Mouse (Mus musculus): ENCODE data around the gene Fer1l5. TPM values are rescaled to one million over a fixed set of nuclear protein-coding genes. Genes with fewer than 3 reads are reported as not detected.

The Fer1l5 gene
- polyA plus RNA-seq, 1 experiment from 2014 or later = 0.72 TPM

- ATAC-seq (replicated peaks; ENCODE audit: insufficient number of reproducible peaks, low FRiP score, low TSS enrichment, low read depth) = no peak
- Histone ChIP-seq H3K4me1 (ENCODE audit: control insufficient read depth, insufficient read depth, low read length) (no peaks in the 10 kb centered on the region), H3K36me3 (replicated peaks; ENCODE audit: control insufficient read depth, insufficient read depth, low read depth, low read length) (no peaks in the 10 kb centered on the region), H3K4me2 (ENCODE audit: low read depth, low read length) (no peak overlapping the region), H3K9me3 (replicated peaks; ENCODE audit: control insufficient read depth, low read length) (no peaks in the 10 kb centered on the region), H3K9ac (replicated peaks; ENCODE audit: low read length) (no peak overlapping the region), H3K27ac (replicated peaks; ENCODE audit: low read depth, low read length) (no peak overlapping the region), H3K4me3 (ENCODE audit: low read depth, low read length) (no peak overlapping the region), H3K27me3 (ENCODE audit: control insufficient read depth, insufficient read depth, low read length) (no peaks in the 10 kb centered on the region)
- WGBS = 72% methylated on average over 6 of the region's 6 CpGs
- no peak for DNase-seq (ENCODE audit: low spot score)
Measured at GRCm38 (mm10) chr1:36378880-36379279, 6.8 kb downstream of the Fer1l5 start.

GRCm38 (mm10) chr1:36379582-36379981 is 7.5 kb downstream of the Fer1l5 start:
- H3K27me3 ChIP-seq (ENCODE audit: control insufficient read depth, insufficient read depth, low read length) = no peaks in the 10 kb centered on the region
- no peaks in the 10 kb centered on the region for H3K4me1 ChIP-seq (ENCODE audit: control insufficient read depth, insufficient read depth, low read length)
- H3K4me3 ChIP-seq (ENCODE audit: low read depth, low read length) = no peak overlapping the region
- no peak overlapping the region for H3K9ac ChIP-seq (replicated peaks; ENCODE audit: low read length)
- 76% methylated on average over 4 of the region's 4 CpGs for WGBS
- no peak for ATAC-seq (replicated peaks; ENCODE audit: insufficient number of reproducible peaks, low FRiP score, low TSS enrichment, low read depth)
- DNase-seq (ENCODE audit: low spot score) = no peak
- H3K36me3 ChIP-seq (replicated peaks; ENCODE audit: control insufficient read depth, insufficient read depth, low read depth, low read length) = no peaks in the 10 kb centered on the region
- H3K4me2 ChIP-seq (ENCODE audit: low read depth, low read length) = no peak overlapping the region
- no peaks in the 10 kb centered on the region for H3K9me3 ChIP-seq (replicated peaks; ENCODE audit: control insufficient read depth, low read length)
- H3K27ac ChIP-seq (replicated peaks; ENCODE audit: low read depth, low read length) = no peak overlapping the region

DNA sequence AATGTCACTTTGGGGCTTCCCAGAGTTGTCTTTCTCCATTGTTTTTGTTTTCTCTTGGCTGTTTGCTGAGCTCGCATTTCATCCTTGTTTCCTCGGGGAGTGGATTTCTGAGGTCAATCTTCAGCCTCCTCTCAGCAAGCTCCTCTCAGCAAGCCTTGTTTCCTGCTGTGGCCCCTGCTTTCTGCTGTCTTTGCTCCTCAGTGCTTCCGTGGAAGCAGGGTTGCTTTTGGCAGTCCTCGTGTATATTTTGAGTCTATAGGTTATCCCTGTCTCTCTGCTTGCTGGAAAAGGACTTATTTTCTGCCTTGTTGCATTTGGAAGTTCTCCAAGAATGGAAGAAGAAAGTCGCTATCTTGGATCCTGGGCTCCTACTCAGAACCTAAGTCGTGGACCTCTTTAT is 24.9 kb downstream of the Fer1l5 start:
- no peak for DNase-seq (ENCODE audit: low spot score)
- 22% methylated on average over 6 of the region's 6 CpGs for WGBS
- Histone ChIP-seq H3K4me1 (ENCODE audit: control insufficient read depth, insufficient read depth, low read length) (no peaks in the 10 kb centered on the region), H3K27ac (replicated peaks; ENCODE audit: low read depth, low read length) (no peak overlapping the region), H3K36me3 (replicated peaks; ENCODE audit: control insufficient read depth, insufficient read depth, low read depth, low read length) (no peaks in the 10 kb centered on the region), H3K27me3 (ENCODE audit: control insufficient read depth, insufficient read depth, low read length) (no peaks in the 10 kb centered on the region), H3K4me2 (ENCODE audit: low read depth, low read length) (no peak overlapping the region), H3K9me3 (replicated peaks; ENCODE audit: control insufficient read depth, low read length) (no peaks in the 10 kb centered on the region), H3K4me3 (ENCODE audit: low read depth, low read length) (no peak overlapping the region), H3K9ac (replicated peaks; ENCODE audit: low read length) (no peak overlapping the region)
- ATAC-seq (replicated peaks; ENCODE audit: insufficient number of reproducible peaks, low FRiP score, low TSS enrichment, low read depth) = no peak

DNA sequence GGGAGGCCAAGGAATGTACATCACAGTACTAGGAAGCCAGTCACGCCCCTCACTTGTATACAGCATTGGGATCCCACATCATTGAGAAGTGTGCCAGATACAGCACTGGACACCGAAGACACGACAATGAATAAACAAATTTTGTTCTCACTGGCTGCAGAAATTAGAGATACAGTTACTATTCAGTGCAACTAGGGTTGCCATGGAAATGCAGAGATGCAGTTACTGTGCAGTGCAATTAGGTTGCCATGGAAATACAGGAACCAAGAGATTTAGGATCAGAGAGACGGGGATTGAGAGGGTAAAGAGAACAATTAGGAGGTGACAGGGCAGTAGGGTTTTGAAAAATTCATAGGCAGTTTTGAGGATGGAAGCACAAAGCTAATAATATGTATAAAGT is 29.4 kb downstream of the Fer1l5 start:
- no peaks in the 10 kb centered on the region for H3K4me1 ChIP-seq (ENCODE audit: control insufficient read depth, insufficient read depth, low read length)
- 63% methylated on average over 4 of the region's 4 CpGs for WGBS
- H3K4me2 ChIP-seq (ENCODE audit: low read depth, low read length) = no peak overlapping the region
- no peak for ATAC-seq (replicated peaks; ENCODE audit: insufficient number of reproducible peaks, low FRiP score, low TSS enrichment, low read depth)
- H3K36me3 ChIP-seq (replicated peaks; ENCODE audit: control insufficient read depth, insufficient read depth, low read depth, low read length) = no peaks in the 10 kb centered on the region
- DNase-seq (ENCODE audit: low spot score) = peak; percentile 45
- H3K27me3 ChIP-seq (ENCODE audit: control insufficient read depth, insufficient read depth, low read length) = no peaks in the 10 kb centered on the region
- H3K4me3 ChIP-seq (ENCODE audit: low read depth, low read length) = no peak overlapping the region
- H3K9ac ChIP-seq (replicated peaks; ENCODE audit: low read length) = no peak overlapping the region
- H3K27ac ChIP-seq (replicated peaks; ENCODE audit: low read depth, low read length) = no peak overlapping the region
- no peaks in the 10 kb centered on the region for H3K9me3 ChIP-seq (replicated peaks; ENCODE audit: control insufficient read depth, low read length)

DNA sequence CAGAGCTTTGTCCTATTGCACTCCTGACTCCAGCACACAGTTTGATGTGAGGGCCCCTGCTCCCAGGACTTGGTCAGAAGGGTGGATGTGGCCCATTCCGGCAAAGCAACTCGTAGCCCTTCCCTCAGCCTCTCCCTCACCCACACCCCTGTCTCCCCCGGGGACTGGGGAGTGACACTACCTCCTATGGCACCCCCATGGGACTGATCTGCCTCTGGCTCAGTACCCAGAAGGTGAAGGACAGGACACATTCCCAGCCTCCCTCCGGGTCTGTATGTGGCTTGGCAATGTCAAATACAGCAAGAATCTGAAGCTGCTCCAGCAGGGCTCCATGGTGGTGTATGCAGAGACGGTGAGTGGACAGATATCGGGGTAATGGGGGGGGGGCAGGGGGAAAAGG is 32.4 kb downstream of the Fer1l5 start:
- no peaks in the 10 kb centered on the region for H3K9me3 ChIP-seq (replicated peaks; ENCODE audit: control insufficient read depth, low read length)
- H3K36me3 ChIP-seq (replicated peaks; ENCODE audit: control insufficient read depth, insufficient read depth, low read depth, low read length) = no peaks in the 10 kb centered on the region
- 84% methylated on average over 6 of the region's 6 CpGs for WGBS
- H3K9ac ChIP-seq (replicated peaks; ENCODE audit: low read length) = no peak overlapping the region
- no peak overlapping the region for H3K27ac ChIP-seq (replicated peaks; ENCODE audit: low read depth, low read length)
- no peak overlapping the region for H3K4me3 ChIP-seq (ENCODE audit: low read depth, low read length)
- H3K4me1 ChIP-seq (ENCODE audit: control insufficient read depth, insufficient read depth, low read length) = no peaks in the 10 kb centered on the region
- H3K4me2 ChIP-seq (ENCODE audit: low read depth, low read length) = no peak overlapping the region
- no peaks in the 10 kb centered on the region for H3K27me3 ChIP-seq (ENCODE audit: control insufficient read depth, insufficient read depth, low read length)
- no peak for ATAC-seq (replicated peaks; ENCODE audit: insufficient number of reproducible peaks, low FRiP score, low TSS enrichment, low read depth)
- no peak for DNase-seq (ENCODE audit: low spot score)

GRCm38 (mm10) chr1:36429511-36429910 is 57.4 kb downstream of the Fer1l5 start:
- WGBS = 98% methylated on average over 2 of the region's 2 CpGs
- Histone ChIP-seq H3K4me3 (ENCODE audit: low read depth, low read length) (no peak overlapping the region), H3K27me3 (ENCODE audit: control insufficient read depth, insufficient read depth, low read length) (no peaks in the 10 kb centered on the region), H3K27ac (replicated peaks; ENCODE audit: low read depth, low read length) (no peak overlapping the region), H3K4me2 (ENCODE audit: low read depth, low read length) (no peak overlapping the region), H3K9me3 (replicated peaks; ENCODE audit: control insufficient read depth, low read length) (no peaks in the 10 kb centered on the region), H3K9ac (replicated peaks; ENCODE audit: low read length) (no peak overlapping the region), H3K36me3 (replicated peaks; ENCODE audit: control insufficient read depth, insufficient read depth, low read depth, low read length) (peaks cover 7% of the 10 kb centered on the region; the same call in 1 of the 2 replicates), H3K4me1 (ENCODE audit: control insufficient read depth, insufficient read depth, low read length) (no peaks in the 10 kb centered on the region)
- DNase-seq (ENCODE audit: low spot score) (no peak), ATAC-seq (replicated peaks; ENCODE audit: insufficient number of reproducible peaks, low FRiP score, low TSS enrichment, low read depth) (no peak)

- Histone ChIP-seq H3K36me3 (replicated peaks; ENCODE audit: control insufficient read depth, insufficient read depth, low read depth, low read length) (peaks cover 4% of the 10 kb centered on the region; the same call in 1 of the 2 replicates), H3K4me2 (ENCODE audit: low read depth, low read length) (no peak overlapping the region), H3K27me3 (ENCODE audit: control insufficient read depth, insufficient read depth, low read length) (no peaks in the 10 kb centered on the region), H3K9me3 (replicated peaks; ENCODE audit: control insufficient read depth, low read length) (no peaks in the 10 kb centered on the region), H3K27ac (replicated peaks; ENCODE audit: low read depth, low read length) (no peak overlapping the region), H3K9ac (replicated peaks; ENCODE audit: low read length) (no peak overlapping the region), H3K4me1 (ENCODE audit: control insufficient read depth, insufficient read depth, low read length) (no peaks in the 10 kb centered on the region), H3K4me3 (ENCODE audit: low read depth, low read length) (no peak overlapping the region)
- ATAC-seq (replicated peaks; ENCODE audit: insufficient number of reproducible peaks, low FRiP score, low TSS enrichment, low read depth) (no peak), DNase-seq (ENCODE audit: low spot score) (no peak)
- 86% methylated on average over 4 of the region's 4 CpGs for WGBS
Measured at GRCm38 (mm10) chr1:36432999-36433398, 60.9 kb downstream of the Fer1l5 start.

DNA sequence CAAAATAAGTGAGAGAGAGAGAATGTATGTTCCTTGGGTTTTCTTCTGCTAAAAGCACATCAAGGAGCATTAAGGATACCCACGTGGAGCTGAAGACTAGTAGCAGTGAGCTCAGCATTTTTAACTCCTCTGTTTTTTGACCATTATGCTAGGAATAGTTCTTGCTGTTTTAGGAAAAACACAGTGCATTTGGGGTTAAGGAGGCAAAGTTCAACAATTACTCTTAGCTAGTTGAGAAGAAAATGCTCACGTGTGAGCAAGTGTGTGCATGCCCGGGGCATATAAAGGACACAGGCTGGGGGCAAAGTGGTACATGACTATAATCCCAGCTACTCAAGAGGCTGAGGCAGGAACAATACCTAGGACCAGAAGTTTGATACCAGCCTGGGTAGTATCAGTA is 61.5 kb downstream of the Fer1l5 start:
- H3K36me3 ChIP-seq (replicated peaks; ENCODE audit: control insufficient read depth, insufficient read depth, low read depth, low read length) = peaks cover 4% of the 10 kb centered on the region; the same call in 1 of the 2 replicates
- WGBS = 89% methylated on average over 3 of the region's 3 CpGs

More for the DNA sequence above, 61.5 kb downstream of the Fer1l5 start:
- DNase-seq (ENCODE audit: low spot score) (no peak), ATAC-seq (replicated peaks; ENCODE audit: insufficient number of reproducible peaks, low FRiP score, low TSS enrichment, low read depth) (no peak)
- H3K4me1 ChIP-seq (ENCODE audit: control insufficient read depth, insufficient read depth, low read length) = no peaks in the 10 kb centered on the region
- no peak overlapping the region for H3K4me3 ChIP-seq (ENCODE audit: low read depth, low read length)
- H3K9me3 ChIP-seq (replicated peaks; ENCODE audit: control insufficient read depth, low read length) = no peaks in the 10 kb centered on the region
- H3K4me2 ChIP-seq (ENCODE audit: low read depth, low read length) = no peak overlapping the region
- no peak overlapping the region for H3K9ac ChIP-seq (replicated peaks; ENCODE audit: low read length)
- no peak overlapping the region for H3K27ac ChIP-seq (replicated peaks; ENCODE audit: low read depth, low read length)
- H3K27me3 ChIP-seq (ENCODE audit: control insufficient read depth, insufficient read depth, low read length) = no peaks in the 10 kb centered on the region

Measured in embryonic facial prominence, embryonic 11.5 days (tissue).